Mouse (Mus musculus) stomach, embryonic 14.5 days (tissue): ENCODE measurements around the gene Ak1. TPM values are rescaled to one million over a fixed set of nuclear protein-coding genes. Genes with fewer than 3 reads are reported as not detected.

ENCODE experiments used
- ATAC-seq: fragments of 200-750 bp; cut with Nextera tagmentation; 2 replicates; pipeline ENCODE4 v1.8.0; 2017; ENCODE audit warnings: low read depth, moderate TSS enrichment; ENCODE audit not compliant: insufficient number of reproducible peaks, insufficient read depth, low FRiP score
- H3K27ac ChIP-seq: fragments of 300-500 bp; sonication (generic); 2 replicates; pipeline ENCODE4 v1.5.1; 2014; ENCODE audit warnings: mild to moderate bottlenecking, low read length, moderate library complexity, mixed read lengths
- H3K27me3 ChIP-seq: fragments of 300-500 bp; sonication (generic); 2 replicates; pipeline ENCODE4 v1.6.1; 2014; ENCODE audit warnings: low read length, control low read depth, mixed read lengths; ENCODE audit not compliant: control insufficient read depth, insufficient read depth
- H3K36me3 ChIP-seq: fragments of 300-500 bp; sonication (generic); 2 replicates; pipeline ENCODE4 v1.6.1; 2014; ENCODE audit warnings: mild to moderate bottlenecking, control low read depth, low read length, moderate library complexity, mixed read lengths; ENCODE audit not compliant: control insufficient read depth, insufficient read depth
- H3K4me1 ChIP-seq: fragments of 300-500 bp; sonication (generic); 2 replicates; pipeline ENCODE4 v1.6.1; 2014; ENCODE audit warnings: low read length, control low read depth, mixed read lengths; ENCODE audit not compliant: control insufficient read depth, insufficient read depth
- H3K4me2 ChIP-seq: fragments of 300-500 bp; sonication (generic); replicated peaks from 2 replicates; pipeline ENCODE4 v1.6.1; 2014; ENCODE audit warnings: low read depth, low read length, control low read depth
- H3K4me3 ChIP-seq: fragments of 300-500 bp; sonication (generic); 2 replicates; pipeline ENCODE4 v1.5.1; 2014; ENCODE audit warnings: low read depth, low read length, control low read depth
- H3K9ac ChIP-seq: fragments of 300-500 bp; sonication (generic); replicated peaks from 2 replicates; pipeline ENCODE4 v1.6.1; 2014; ENCODE audit warnings: low read depth, mild to moderate bottlenecking, control low read depth, low read length, moderate library complexity, mixed read lengths
- H3K9me3 ChIP-seq: fragments of 300-500 bp; sonication (generic); 2 replicates; pipeline ENCODE4 v1.6.1; 2016; ENCODE audit warnings: low read depth, low read length, control low read depth; ENCODE audit not compliant: control insufficient read depth
- WGBS: fragments of 180-500 bp; shearing (Covaris S2); extraction: QIAGEN DNeasy Blood & Tissue Kit; methylation state at CpG from one replicate; pipeline ENCODE4 v1.1.7; 2014; 5-methylcytosine and 5-hydroxymethylcytosine counted together
- microRNA counts: library from miRNA; unstranded; fragments of <30 nt; microRNA quantifications from one replicate; lab custom pipeline; 2016
- microRNA-seq: library from miRNA; unstranded; fragments of <30 nt; microRNA quantifications from one replicate; pipeline ENCODE4, GENCODE M21; 2016
- polyA plus RNA-seq: library from polyadenylated mRNA; unstranded; fragments of >200 nt; fragmentation: Nextera tagmentation; extraction: Ambion mirVana; gene quantifications from 2 replicates; pipeline ENCODE4 v1.2.1, GENCODE M21; 2014

Ak1 gene
- polyA plus RNA-seq, 1 experiment from 2014 or later = 17.1 TPM

DNA sequence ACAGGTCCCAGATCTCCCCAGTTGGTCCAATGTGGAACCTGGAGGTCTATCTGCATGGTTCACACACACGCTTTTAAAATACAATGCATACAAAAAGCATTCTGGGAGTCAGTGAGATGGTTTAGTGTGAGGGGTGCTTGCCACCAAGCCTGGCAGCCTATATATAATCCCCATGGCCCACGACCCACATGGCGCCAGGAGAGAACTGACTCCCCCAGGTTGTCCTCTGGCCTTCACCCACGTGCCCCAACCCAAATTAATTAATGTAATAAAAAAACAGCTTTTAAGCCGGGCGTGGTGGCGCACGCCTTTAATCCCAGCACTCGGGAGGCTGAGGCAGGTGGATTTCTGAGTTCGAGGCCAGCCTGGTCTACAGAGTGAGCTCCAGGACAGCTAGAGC is 62.1 kb downstream of the Ak1 start:
- WGBS = 87% methylated on average over 10 of the region's 10 CpGs
- Histone ChIP-seq H3K9me3 (no peaks in the 10 kb centered on the region), H3K27ac (no peak overlapping the region), H3K27me3 (no peaks in the 10 kb centered on the region), H3K9ac (no peak overlapping the region), H3K4me1 (peaks cover 14% of the 10 kb centered on the region), H3K4me2 (no peak overlapping the region), H3K4me3 (no peak overlapping the region), H3K36me3 (peaks cover 56% of the 10 kb centered on the region)
- ATAC-seq = no peak

MicroRNAs within 50 kb of the gene (microRNA counts, 519-probe panel; counts per million panel counts)
- microRNA mmu-miR-1954 (lab: Ali Mortazavi, UCI) = not detected

Small RNA genes lying within 50 kb of the gene (microRNA-seq; reads per million reads assigned to microRNA genes)
- gene Gm47291 (not detected), gene Mir1954 (not detected)

Other genes starting within 250 kb of the Ak1 start
- 35.0 and 46.3 TPM in 2 replicates for gene 1110008P14Rik, start 239.8 kb upstream of the Ak1 start, polyA plus RNA-seq
- 3.7 and 6.8 TPM in 2 replicates for gene Lcn2, start 233.5 kb upstream of the Ak1 start, polyA plus RNA-seq
- gene Ptges2, start 225.9 kb upstream of the Ak1 start, polyA plus RNA-seq = 28.1 and 30.5 TPM in 2 replicates
- 5.6 TPM in 2 replicates for gene Naif1, start 171.3 kb upstream of the Ak1 start, polyA plus RNA-seq
- gene Slc25a25, start 170.3 kb upstream of the Ak1 start, polyA plus RNA-seq = 13.7 and 14.1 TPM in 2 replicates
- 10.6 and 14.0 TPM in 2 replicates for gene Fam102a, start 86.4 kb upstream of the Ak1 start, polyA plus RNA-seq
- 122 TPM in 2 replicates for gene Dpm2, start 50.9 kb upstream of the Ak1 start, polyA plus RNA-seq
- 0.46 and 1.4 TPM in 2 replicates for gene Pip5kl1, start 47.0 kb upstream of the Ak1 start, polyA plus RNA-seq
- gene 9430097D07Rik, start 46.1 kb upstream of the Ak1 start, polyA plus RNA-seq = 0.22 TPM in 1 of 2 replicates, not detected in the other
- gene St6galnac4, start 34.7 kb upstream of the Ak1 start, polyA plus RNA-seq = 17.0 and 18.1 TPM in 2 replicates
- 7.4 and 7.9 TPM in 2 replicates for gene St6galnac6, start 22.0 kb upstream of the Ak1 start, polyA plus RNA-seq
- gene Eng, start 24.8 kb downstream of the Ak1 start, polyA plus RNA-seq = 49.1 and 54.5 TPM in 2 replicates
- gene Fpgs, start 82.4 kb downstream of the Ak1 start, polyA plus RNA-seq = 25.9 and 27.1 TPM in 2 replicates
- gene Cdk9, start 91.3 kb downstream of the Ak1 start, polyA plus RNA-seq = 78.6 and 80.8 TPM in 2 replicates
- 28.2 and 28.4 TPM in 2 replicates for gene Sh2d3c, start 99.3 kb downstream of the Ak1 start, polyA plus RNA-seq
- 0.67 and 0.77 TPM in 2 replicates for gene 6330409D20Rik, start 119.3 kb downstream of the Ak1 start, polyA plus RNA-seq
- 71.3 and 75.7 TPM in 2 replicates for gene Tor2a, start 135.5 kb downstream of the Ak1 start, polyA plus RNA-seq
- gene Ttc16, start 153.9 kb downstream of the Ak1 start, polyA plus RNA-seq = 0.13 and 0.64 TPM in 2 replicates
- 4.3 and 5.6 TPM in 2 replicates for gene Ptrh1, start 154.0 kb downstream of the Ak1 start, polyA plus RNA-seq
- gene Cfap157, start 162.7 kb downstream of the Ak1 start, polyA plus RNA-seq = 0.21 and 0.75 TPM in 2 replicates
- gene Stxbp1, start 225.5 kb downstream of the Ak1 start, polyA plus RNA-seq = 22.6 and 23.5 TPM in 2 replicates